Mouse (Mus musculus): Measurements from ENCODE around the gene E130114P18Rik.

The E130114P18Rik gene

DNA sequence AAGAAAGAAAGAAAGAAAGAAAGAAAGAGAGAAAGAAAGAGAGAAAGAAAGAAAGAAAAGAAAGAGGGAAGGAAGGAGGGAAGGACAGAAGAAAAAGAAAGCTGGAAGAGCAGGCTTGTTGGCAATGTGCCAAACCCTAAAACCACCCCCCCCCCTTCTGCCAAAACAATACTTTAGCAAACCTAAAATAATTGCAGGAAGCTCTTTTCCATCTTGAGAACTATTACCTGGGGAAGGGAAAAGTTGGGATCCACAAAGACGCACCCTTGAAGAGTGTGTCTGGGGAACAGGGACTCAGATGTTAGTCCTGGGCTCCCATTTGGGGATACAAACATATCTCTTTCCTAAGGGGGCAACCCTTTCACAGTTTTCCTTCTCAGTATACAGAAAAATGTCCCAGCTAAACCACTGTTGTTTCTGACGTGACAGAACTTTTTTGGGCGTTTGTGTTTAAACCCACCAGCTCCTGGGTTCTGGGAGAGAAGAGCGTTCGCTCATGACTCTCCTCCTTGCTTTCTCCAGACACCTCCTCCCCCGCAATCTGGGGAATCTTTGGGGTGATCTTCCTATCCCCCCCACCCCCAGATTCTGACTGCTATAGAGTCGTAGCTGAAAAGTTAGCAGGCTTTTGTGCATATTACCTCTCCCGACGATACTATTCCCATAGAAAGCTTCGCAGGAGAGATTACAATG, 1.3 kb downstream of the E130114P18Rik start:
- no peak for DNase-seq (ENCODE audit: low spot score)

DNA sequence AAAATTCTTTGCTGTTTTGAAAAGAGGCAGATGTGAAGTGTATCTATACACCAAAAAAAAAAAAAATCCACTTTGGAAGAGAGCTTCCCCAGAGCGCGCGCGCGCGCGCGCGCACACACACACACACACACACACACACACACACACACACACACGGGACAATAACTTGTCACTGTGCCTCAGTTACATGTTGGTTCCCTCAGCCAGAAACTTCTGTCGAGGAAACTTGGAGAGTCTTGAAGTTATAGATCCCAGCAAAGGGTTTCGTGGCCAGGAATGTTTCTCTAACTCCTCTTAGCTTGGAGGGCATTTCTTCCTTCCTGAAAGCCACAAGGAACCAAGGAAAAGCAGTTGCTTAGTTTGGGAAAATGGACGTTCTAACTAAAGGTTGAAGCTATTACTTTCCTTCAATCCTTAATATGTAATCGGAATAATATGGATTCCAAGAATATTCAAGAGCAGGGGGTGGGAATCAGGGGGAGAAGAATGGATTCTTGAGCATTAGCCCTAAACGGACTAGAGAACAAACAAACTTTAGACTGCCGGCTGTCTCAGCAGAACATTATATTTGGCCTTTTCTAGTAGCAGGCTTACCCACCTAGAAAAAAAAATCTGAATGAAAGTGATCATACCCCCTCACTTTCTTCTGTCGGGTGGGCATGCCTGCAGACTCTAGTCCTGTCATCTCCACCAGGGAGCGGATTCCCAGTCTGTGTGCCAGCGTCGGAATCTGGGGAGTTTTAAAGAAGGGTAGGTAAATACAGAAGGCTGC, 2.2 kb downstream of the E130114P18Rik start:
- no peak for DNase-seq (ENCODE audit: low spot score)

DNA sequence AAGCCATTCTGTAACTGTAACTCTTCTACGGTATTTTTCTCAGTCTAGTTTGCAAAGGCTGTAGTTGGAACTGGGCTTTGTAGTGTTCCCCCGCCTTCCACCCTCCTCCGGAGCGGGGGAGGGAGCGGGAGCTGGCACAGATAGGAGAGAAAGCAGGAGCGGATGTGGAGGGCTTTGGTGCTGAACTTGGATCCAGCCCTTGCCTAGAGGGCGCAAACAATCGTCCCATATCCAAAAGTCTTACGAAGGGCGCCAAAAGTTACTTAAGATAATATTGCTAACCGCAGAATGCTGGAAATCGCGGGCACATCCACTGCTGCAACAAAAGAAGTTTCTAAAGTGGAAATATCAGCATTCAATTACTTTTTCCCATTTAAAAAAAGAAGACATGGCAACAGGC, 2.8 kb downstream of the E130114P18Rik start:
- DNase-seq (ENCODE audit: low spot score), result no peak

DNA sequence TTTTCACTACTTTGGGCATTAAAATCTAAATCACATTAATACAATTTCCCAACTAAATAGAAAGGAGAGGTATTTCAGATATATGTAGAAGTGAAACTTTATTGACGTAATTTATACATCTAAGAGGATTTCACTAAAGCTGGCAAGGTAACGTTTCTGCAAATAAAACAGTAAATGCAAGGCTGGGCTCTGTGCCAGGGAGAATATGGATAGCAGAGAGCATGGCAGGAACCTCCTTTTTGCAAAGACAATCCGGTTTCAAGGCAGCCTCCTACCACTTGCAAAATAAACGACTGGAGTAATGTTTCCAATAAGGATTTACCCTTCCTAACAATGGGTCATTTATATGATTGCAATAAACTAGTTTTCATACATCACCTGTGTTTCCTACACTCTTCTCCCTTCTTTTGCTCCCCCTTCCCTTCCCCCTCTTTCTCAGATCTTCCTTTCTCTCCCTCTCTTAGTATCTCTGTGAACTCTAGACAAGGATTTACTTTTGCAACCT, 3.4 kb downstream of the E130114P18Rik start:
- no peak for DNase-seq (ENCODE audit: low spot score)

DNA sequence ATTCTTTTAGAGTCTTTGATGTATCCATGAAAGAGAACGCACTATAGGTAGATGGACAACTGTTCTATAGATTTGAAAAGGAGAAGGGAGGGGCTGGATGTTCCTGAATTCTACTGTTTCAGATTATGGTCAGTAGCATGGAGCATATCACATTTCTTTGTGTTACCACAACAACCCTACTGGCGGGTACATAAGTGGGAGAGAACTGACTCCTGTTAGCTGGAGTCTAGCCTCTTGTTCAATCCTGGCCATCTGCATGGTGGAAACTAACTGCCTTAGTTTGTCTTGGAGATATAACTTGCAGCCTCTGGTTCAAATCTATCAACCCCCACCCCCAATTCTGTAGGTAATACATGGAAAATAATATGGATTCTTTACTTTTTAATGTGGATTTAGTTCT, 4.1 kb downstream of the E130114P18Rik start:
- no peak for DNase-seq (ENCODE audit: low spot score)

DNA sequence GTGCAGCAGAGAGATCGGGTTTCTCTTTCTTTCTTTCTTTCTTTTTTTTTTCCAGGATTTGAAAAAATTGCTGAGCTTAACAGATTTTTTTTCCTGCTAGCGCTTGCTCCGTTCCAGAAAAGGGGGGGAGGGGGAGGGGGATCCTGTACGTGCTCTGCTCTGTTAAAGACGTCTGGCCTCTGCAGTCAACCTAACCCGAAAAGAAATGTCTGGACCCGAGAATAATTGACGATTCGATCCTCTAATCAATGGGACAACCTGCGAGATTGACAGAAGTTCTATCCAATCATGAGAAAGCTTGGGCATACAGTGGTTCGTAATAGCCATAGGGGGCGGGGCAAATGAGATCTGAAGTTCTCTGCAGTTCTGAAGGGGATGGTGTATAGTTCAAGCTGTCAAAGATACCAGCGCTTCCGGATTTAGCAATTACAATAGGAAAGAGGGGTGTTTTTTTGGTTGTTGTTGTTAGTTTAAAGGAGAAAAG, 4.7 kb downstream of the E130114P18Rik start:
- peak; percentile 97 for DNase-seq (ENCODE audit: low spot score)

DNA sequence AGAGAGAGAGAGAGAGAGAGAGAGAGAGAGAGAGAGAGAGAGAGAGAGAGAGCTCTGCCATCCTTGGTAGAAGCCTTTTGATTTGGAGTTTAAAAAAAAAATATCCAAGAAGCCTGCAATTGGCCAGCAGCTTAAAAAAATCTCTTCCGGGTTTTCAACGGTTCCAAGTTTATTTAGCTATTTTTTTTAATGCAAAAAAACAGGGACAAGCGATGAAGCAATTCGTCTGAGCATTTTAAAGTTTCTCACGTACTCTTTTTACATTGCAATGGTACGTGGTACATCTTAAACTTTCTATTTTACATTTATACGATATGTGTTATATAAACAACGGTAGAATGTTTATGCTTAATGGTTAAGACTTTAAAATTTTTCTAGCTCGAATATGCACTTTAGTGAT, 5.2 kb downstream of the E130114P18Rik start, which contains the start of gene Nfia:
Nfia (plus strand) TSS at position 94 of the 400 bp plus-strand sequence.
- DNase-seq (ENCODE audit: low spot score), result no peak

DNA sequence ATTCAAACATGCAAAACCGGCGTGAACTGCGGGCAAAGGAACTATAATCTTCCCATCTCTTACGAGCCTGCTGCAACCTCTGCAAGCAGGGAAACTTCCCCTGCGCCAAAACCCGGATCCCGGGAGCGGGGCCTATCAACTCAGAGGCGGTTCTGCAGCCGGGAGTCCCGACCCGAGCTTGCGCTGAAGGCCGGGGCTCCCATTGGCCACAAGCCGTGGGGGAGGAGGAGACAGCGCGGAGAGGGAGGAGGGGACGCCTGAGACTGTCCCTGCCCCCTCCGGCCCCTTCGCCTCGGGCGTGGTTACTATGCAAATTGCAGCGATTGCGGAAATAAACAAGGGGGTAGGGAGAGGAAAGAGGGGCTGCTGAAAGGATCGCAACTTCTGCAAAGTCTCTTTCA, 5.8 kb downstream of the E130114P18Rik start:
- peak; percentile 97 for DNase-seq (ENCODE audit: low spot score)

DNA sequence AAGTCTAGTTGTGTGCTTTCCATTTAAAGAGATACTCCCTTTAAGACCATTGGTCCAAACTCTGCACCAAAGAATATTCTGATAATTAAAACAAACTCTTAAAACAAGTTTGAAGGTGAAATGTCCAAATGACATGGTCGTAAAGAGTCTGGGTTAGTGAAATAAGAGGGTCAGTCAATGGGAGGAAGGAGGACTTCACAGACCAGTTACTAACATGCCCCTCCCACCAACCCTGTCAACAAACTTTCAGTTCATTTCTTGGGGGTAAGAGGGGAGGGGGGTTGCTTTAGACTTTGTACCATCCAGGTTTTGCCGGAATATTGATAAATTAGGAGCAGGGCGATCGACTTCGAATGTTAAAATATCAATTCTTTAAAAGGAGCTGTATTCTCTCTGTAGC, 6.5 kb downstream of the E130114P18Rik start:
- DNase-seq (ENCODE audit: low spot score), result no peak

DNA sequence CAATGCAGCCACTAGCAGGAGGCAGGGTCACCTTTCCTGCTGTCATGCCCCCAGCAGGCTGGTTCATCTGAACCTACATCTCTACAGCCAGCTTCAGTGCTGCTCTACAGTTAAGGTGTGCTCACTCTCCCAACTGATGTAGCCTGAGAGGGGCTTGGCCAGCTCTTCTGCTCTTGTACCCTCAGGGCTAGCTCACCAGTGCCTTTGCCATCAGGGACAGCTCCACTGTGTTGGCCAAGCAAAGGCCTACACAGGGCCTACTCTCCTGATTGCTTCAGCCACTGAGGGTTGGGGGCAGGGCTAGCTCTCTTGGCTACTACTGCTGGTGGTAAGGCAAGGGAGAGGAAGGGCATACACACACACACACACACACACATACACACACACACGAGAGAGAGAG, 8.0 kb downstream of the E130114P18Rik start:
- DNase-seq (ENCODE audit: low spot score), result no peak

DNA sequence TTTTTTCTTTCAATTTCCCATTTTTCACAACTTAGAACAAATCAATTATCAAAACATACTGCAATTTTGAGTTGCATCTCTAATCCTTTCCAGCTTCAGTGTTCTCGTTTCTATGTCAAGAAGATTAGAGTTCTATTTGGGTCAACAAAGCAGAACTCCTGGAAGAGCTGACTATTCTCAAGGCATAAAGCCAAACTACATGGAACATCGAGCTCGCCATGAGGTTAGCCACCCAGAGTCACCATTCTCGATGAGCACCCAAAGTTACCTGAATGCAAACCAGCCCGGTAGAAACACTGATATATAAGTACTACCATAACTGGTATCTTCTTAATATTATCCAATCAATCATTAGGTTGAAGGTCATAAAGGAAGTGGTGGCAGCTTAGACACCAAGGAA, 10.4 kb downstream of the E130114P18Rik start:
- no peak for DNase-seq (ENCODE audit: low spot score)

DNA sequence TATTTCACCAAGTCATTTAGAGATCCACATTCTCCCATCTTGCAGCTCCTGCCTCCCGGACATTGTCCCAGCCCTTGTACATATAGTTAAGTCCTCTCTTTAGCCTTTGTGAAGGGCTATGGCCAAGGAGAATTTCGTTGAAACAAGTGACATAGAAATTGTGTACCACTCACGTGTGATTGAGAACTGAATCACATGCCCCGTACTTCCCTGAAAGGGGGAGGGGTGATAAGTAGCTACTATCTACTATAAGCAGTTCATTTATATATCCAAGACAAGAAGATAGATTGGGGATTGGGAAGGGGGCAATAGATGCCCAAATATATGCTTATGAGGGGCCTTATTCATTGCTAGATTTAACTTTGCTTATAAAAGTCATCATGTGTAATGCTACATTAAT, 10.9 kb downstream of the E130114P18Rik start:
- DNase-seq (ENCODE audit: low spot score), result no peak

DNA sequence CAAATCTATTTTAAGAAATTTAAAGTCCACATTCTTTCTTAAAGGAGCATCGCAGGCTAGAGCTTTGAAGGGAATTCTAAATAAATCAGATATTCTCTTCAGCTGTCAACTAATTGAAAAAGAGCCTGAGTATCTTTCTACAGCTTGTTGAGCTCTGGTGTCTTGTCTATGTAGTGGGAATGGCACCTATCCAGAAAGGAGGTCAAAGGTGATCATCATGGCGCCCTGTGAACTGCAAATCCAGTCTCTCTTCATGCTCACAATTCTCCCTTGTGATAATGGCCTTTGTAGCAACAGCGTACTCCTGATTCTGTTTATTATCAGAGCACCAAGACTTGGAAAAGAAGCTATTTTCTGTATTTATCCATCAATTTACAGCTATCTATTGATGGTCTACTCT, 11.8 kb downstream of the E130114P18Rik start:
- no peak for DNase-seq (ENCODE audit: low spot score)

DNA sequence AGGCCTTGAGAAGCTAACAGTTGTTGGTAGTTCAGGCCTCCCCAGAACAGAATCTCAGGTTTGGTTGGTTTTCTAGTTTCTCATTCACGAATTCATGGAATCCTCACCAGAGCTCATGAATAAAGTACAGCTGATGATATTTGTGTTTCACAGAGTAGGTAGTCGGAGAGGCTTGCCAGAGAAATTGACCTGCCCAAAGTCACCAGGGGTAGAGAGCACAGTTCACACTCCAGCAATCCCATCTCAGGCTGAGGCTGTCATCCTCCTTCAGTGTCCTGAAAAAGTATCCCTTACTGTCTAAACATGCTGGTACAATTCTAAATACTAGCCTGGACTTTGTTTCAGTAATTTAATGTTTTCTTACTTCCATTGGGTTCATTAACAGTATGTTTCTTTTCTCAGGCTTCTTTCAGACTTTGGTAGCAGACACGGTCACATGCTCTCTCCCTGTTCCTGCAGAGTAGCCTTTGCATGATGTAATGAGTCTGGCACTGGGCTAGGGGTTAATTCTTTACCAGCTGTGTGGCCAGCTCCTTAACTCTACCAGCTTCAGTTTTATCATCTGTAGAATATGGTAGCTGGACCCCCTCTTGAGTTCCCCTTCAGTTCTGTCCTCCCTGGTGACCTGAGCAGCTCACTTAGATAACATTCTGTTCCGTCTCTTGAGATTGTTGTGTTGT, 12.4 kb downstream of the E130114P18Rik start:
- no peak for DNase-seq (ENCODE audit: low spot score)

DNA sequence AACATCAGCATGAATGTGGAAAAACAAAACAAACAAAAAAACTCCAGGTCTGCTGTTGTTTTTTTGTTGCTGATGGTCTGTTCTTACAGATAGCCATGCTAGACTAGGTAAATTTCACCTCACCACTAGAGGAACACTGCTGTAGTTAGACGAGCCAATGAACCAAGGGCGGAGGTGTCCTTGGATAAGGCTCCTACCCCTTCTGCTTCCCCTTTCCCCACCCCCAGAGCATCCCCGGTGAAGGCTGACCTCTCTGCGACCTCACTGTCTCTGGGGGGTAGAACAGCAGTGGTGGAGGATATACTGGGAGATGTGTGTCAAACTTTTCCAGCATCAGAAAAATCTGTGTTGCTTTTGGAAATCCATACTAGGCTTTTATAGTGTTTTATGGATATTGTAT, 13.3 kb downstream of the E130114P18Rik start:
- no peak for DNase-seq (ENCODE audit: low spot score)

DNA sequence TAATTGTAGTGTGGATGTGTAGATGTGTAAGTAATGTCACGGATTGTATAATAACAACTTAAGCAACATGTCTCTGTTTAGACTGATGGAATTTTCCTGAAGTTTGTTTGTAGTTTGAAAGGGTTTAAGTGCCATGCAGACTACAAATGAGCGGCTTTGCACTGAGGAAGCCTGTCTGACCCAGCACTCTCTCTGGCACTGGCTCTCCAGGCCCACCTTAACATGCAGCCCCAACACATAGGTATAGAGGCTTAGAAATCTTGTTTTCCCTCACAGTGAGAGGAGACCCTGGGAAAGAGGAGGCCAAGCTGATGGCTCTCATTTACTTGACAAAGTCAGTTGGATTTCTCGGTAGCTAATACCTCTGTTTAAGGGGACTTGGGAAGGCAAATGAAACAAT, 19.2 kb downstream of the E130114P18Rik start:
- no peak for DNase-seq (ENCODE audit: low spot score)

DNA sequence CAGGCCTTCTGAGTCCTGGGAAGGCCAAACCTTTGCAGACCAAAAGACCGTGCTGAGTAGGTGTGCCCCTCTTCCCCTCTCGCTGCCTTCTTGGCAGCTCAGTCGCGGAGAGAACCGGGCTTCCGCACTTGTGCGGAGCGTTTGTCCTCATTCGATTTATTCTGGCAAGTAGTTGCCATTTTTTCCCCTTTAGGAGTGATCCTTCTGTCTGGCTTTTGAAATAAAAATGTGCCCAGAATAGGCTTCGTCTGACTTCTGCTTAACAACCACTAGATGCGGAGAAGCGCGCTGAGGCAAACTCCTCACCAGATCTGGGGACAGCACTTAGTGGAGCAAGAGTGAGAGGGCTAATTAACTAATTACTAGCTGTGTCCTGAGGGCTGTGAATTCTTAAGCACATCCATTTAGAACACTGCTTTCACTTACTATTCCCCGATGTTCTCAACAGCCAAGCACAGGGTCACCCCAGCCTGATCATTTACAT, 19.9 kb downstream of the E130114P18Rik start:
- DNase-seq (ENCODE audit: low spot score), result peak; percentile 51

DNA sequence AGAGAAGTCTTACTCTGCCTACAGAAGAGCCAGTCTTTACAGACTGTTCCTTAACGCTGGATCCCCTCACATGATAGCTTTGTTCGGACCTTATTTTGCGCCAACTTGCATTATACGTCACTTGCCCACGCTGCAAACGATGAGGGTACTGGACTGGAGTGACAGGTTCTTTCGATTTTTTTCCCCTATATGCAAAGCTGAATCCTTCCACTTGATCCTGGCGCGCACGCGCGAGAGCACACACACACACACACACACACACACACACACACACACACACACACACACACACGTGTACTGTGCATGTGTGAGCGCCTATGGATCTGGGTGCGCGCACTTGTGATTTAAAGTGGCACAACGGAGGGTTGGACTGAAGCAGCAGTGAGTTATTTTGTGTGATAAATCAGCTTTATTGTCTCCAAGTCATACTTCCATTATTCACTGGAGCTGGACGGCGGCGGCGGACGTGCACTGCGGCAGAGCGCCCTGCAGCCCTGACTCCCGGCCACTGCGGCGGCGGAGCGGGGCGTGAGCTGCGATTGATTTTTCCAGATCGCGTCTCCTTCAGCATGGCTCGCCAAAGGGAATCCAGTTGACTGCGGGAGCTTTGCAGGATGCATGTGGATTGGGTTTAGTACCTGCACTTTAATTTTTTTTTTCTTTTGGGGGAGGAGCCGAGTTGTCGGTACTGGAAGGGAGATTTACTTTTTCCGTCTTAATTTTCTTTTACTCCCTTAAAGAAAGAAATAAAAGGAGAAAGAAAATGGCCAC, 20.5 kb downstream of the E130114P18Rik start:
- DNase-seq (ENCODE audit: low spot score), result peak; percentile 70

DNA sequence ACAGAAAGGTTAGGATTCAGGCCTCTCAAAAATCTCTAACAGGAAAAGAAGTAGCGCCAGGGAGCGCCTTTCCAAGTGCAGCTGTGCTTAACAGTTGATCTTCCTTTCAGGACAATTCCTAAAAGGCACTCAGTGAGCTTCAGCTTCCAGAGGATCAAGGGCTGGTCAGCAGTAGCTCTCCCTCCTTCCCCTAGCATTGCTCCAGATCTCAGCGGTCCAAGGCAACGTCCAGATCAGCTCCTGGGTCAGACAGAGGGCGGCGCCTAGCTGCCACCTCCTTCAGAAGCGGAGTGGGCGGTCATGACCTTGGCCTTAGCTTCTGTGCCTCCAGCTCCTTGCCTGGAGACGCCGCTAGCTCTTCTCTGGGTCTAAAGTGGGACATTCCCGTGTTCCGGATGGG, 23.6 kb downstream of the E130114P18Rik start:
- no peak for DNase-seq (ENCODE audit: low spot score)

DNA sequence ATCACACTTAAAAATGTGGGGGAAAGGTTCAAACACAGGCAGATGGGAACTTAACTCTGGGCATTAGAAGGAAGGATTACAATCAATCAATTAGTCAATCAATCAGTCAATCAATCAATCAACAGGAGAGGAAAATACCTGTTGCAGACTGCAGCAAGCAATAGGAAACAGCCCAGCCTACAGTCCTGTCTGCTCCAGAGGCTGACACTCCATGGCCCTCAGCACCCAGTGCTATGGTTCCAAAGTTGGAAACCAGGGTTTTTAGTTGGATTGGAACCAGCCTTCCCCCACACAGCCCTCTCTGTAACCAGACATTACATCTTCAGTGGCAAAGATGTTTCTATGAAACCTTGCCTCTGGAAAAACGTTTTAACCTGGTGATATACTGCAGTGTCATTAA, 24.4 kb downstream of the E130114P18Rik start:
- DNase-seq (ENCODE audit: low spot score), result no peak

DNA sequence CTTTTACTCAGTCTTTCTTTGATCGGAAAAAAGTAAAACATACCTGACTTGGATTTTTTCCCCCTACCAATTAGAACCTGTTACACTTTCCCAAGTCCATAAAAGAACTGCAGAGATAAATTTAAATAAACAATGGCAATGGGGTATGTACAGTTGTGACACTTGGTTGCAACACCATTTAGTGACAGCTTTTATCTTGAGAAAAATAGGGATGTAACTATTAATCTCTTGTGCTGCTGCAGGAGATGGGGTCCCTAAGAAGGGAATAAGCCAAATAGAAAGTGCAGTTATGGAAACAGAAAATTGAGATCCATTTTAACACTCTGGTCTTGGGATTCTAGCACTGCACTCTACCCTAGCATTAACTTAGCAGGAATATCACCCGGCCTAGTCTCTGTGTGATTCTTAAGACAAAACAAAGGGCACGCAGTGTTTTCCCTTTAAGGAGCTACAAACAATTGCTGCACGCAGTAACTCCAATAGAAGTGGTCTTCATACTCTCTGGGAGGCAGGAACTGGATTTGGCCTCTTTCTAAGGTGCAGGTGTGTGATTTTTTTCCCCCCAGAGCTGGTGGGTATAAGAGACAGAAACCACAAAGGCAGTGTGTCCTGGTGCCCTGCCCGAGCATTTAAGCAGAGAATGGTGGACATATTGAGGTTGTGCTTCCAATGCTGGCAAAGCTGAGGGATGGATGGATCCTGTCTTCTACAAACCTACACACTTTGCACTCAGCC, 25.4 kb downstream of the E130114P18Rik start:
- no peak for DNase-seq (ENCODE audit: low spot score)

All from layer of hippocampus, adult 11-12 months (tissue).